Mouse (Mus musculus): Measurements from ENCODE around the gene Junb. TPM values are rescaled to one million over a fixed set of nuclear protein-coding genes. Genes with fewer than 3 reads are reported as not detected.

Junb gene
- total RNA-seq, 2 experiments from 2014 or later: 13.8 to 17.2 TPM

DNA sequence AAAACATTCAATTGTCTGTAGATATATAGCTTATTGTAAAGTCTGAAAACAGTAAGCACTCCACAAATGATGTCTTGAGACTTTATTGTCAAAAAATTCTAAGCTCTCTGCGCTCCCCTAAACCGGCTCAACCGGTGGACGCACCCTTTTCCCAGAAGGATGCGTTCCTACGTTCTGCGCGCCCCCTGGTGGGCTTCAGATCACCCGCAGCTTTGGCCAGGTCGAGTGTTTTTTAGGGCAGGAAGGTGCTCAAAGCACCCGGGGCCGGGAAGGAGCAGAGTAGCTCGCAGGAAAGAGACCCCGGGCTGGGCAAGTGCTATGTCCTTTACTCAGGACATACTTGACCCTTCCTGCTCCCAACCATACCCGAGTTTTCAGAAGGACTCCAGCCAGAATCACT lies 11.3 kb upstream of the Junb start:
- intact Hi-C loops (cut with DNase I): loop anchor here (1.0 to 5.0 kb wide), 2 partner anchors 15 to 78 kb away; no protein-coding TSS in a partner anchor

DNA sequence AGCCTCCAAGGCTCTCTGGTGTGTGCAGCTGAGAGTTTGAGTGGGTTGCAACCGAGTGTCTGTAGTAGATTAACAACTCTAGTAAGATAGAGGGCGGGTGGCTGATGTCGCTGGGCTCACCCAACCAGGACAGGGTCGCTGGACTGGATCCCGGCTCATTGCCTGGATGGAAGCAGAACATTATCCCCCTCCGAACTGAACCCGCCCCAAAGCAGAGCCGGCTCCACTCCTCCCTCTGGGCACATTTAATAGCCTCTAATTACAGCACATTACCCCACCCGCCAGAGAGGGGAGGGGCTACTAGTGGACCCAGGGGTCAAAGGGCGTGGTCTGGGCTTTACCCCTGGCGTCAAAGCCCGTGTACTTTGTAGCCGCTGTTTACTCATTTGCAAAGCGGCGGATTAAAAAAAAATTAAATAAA lies 10.8 kb upstream of the Junb start:
- peak; percentile 66 for DNase-seq (ENCODE audit: low spot score)
- intact Hi-C loops (cut with DNase I): no loop called here

More for the DNA sequence above, 11.3 kb upstream of the Junb start:
- DNase-seq (ENCODE audit: low spot score): peak; percentile 86

DNA sequence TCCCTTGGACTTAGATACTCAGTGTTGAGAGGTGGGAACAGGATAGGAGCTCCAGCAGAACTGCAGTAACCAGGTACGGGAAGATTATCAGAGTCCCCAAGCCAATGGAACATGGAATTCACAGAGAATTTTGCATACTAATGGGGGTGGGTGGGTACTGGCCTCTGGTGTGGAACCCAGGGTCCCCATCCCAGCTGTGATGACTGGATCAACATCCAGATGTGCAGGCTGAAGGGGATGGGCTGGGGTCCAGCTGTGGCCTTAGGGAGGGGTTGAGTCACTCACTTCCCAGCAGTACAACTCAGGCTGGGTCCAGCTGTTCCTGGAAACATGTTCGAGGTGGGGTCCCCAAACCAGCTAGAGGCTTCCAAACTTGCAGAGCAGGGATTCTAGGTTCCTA lies 9.4 kb upstream of the Junb start:
- intact Hi-C loops (cut with DNase I): no loop called here
- DNase-seq (ENCODE audit: low spot score): peak; percentile 46

DNA sequence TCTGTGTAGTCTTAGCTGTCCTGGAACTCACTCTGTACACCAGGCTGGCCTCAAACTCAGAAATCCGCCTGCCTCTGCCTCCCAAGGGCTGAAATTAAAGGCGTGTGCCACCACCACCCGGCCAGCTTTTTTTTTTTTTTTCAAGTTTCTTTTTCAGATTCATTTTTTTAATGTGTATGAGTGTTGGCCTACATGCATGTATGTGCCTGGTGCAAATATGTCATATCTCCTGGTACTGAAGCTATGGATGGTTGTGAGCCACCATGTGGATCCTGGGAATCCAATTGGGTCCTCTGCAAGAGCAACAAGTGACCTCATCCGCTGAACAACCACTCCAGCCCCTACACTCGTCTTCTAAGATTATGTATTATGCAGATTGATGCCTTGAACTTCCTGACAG lies 8.9 kb upstream of the Junb start:
- DNase-seq (ENCODE audit: low spot score): no peak
- intact Hi-C loops (cut with DNase I): no loop called here

DNA sequence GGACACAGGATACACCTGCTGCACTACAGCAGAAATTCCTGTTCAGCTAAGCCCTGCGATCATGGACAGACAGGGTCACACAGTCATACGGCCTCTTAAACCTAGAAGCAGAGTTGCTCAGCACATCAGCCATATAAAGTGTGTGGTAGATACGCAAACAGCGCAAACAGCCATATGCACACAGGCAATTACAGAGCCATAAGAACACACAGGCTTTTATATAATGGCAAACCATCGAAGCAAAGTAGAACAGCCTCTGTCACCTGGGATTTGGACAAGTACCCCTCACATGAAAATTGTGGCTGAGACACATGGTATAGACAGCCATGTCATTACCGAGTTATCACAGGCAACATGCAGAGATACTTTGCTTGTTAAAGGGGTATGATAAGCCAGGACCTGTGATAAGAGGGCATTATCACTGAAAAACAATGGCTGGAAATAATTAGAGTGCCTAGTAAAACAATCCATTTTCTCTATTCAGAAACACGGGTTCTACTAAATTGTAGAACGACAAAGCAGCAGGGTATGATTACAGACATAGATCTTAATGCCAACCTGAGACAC lies 7.9 kb upstream of the Junb start:
- intact Hi-C loops (cut with DNase I): no loop called here
- DNase-seq (ENCODE audit: low spot score): no peak

DNA sequence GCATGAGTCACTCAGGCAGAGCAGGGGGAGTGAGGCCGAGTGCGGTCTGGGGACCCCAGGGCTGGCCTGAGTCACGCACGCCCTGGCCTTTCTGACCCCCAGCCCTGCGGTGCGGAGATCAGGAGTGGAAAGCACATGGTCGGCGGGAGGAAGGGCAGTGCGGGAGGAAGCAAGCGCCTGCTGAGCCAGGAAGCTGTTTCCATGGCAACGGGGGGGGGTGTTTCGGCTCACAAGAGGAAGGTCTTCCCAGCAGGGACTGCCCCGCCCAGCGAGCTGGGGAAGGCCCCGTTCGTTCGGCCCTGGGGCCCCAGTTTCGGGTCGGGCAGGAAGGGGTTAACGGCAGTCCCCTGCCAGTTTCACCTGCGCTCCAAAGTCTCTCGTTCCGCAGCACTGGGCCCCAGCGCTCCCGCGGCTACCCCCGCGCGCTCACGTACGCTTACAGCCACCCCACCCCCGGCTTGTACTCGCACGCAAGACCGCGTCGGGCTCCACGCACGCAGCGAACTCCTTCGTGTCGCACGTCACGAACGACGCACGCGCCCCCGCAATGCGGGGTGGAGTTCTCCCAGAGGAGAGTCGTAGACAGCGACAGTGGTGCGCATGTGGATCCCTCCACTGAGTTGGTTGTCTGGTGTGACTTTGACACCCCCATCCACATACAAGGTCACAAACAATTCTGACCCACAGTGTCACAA lies 7.3 kb upstream of the Junb start:
- intact Hi-C loops (cut with DNase I): no loop called here

DNA sequence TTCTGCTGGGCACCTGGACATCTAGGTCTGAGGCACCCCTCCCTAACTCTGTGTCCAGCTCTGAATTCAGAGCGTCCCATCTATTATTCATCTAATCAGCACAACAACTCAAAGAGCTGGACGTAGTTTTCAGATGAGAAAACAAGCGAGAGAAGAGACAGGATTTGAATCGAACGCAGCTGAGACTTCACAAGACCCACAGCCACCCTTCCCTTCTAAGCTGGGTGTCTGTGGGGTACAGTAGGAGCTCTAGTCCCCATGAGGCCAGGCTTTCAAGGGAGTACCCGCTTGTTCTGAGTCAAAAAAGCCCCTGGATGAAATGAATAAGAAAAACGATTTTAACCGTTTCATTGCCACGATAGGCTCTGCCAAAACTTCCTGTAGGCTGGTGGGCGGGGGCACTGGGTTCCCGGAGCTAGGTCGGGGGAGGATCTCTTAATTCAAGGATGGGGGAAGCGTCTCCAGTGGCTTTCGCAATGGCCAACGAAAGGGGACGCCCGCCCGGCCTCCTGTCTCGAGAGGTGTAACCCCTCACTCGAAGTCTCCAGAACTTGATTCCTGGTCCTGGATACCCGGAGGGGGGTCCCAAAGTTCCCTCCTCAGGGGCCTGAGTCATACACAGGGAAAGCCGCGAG lies 6.6 kb upstream of the Junb start:
- DNase-seq (ENCODE audit: low spot score): no peak
- intact Hi-C loops (cut with DNase I): no loop called here

More for the DNA sequence above, 7.3 kb upstream of the Junb start:
- peak; percentile 82 for DNase-seq (ENCODE audit: low spot score)

DNA sequence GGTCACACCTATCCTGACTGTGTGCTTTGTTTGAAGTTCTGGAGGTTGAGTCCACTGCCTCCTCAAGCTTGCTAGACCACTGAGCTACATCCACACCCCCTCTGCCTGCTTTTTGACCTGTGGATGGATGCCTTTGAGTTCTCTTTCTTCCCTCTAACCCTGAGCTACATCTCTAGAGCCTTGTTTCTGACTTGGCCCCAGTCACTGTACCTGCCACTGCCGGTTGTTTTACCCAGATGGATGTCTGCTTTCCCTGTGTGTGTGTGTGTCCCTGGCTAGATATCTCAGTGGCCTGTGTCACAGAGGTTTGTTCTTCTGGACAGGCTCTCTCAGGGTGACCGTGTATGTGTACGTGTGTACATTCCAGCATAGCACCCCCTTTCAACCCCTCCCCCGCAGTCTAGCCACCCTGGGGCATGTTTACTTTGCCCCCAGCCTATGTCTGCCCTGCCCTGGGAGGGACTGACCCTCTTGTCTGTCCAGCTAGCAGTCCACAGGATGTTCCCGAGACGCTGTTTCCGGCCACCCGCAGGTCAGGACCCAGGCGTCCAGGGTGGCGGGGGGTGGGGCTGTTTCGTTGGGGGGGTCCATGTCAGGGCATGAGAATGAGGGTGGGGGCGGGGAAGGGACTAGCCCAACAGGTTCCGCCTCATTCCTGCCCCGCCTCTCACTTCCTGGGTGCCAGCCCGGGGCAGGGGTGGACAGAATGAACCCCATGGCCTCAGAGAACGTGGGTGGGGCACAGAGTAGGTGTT lies 6.0 kb upstream of the Junb start:
- DNase-seq (ENCODE audit: low spot score): no peak
- intact Hi-C loops (cut with DNase I): no loop called here

DNA sequence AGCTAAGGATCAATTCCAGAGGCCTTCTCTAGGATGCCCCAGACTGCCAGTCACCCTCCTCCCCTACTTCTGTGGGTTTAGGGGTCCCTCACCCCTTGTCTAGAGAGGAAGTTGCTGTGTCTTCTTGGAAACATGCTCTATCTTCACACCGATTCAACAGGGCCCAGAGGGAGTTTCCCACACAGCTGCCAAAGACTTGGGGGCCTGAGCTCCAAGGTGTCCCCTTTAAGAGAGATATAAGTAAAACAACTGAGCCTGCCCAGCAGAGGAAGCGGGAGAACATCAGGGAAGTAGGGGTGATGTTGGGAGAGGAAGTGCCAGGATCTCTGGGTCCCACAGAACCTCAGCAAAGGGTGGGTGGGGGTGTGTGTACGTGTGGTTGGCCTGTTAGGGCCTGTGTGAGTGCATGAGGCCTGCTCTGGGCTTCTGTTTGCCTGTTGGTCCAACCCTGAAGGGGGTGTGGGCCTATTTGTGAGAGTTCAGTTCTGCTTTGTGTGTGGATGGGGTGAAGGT lies 4.0 kb upstream of the Junb start:
- intact Hi-C loops (cut with DNase I): no loop called here
- DNase-seq (ENCODE audit: low spot score): no peak

DNA sequence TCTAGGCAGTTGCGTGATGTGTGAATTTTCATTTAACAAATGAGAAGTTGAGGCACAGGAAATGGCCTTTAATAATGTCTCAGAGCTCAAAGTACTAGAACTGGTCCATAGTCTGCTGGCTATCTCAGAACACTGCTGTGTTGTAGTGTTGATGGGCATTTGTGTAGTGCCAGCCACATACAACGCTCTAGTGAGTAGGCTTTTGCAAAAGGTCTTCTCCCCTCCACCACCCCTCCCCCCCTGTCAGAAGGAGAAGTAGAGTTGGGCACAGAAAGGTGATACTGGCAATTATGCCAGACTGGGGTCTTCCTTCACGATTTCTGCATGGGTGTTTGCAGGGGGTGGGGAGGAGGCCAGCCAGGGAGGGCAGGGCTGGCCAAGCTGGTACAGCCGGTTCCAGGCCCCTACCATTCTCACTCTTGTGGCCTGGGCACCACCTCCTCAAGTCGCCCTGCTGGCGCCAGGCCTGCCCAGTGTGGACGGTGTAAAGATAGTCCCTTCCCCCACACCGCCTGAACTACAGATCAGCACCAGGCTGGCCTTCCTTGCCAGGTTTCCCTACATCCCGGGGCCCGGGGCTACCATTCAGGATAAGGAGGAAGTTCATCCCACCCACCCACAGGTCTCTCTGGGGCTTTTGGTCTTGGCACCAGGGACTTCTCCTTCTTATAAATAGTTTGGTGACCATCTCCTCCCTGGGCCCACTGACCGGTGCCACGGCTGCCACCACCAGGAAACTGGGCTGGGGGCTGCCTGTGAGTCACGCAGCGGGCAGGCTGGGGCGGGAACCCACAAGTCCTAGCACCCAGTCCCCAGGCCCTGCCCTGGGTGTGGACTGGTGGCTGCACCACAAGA lies 3.4 kb upstream of the Junb start:
- intact Hi-C loops (cut with DNase I): no loop called here
- no peak for DNase-seq (ENCODE audit: low spot score)

DNA sequence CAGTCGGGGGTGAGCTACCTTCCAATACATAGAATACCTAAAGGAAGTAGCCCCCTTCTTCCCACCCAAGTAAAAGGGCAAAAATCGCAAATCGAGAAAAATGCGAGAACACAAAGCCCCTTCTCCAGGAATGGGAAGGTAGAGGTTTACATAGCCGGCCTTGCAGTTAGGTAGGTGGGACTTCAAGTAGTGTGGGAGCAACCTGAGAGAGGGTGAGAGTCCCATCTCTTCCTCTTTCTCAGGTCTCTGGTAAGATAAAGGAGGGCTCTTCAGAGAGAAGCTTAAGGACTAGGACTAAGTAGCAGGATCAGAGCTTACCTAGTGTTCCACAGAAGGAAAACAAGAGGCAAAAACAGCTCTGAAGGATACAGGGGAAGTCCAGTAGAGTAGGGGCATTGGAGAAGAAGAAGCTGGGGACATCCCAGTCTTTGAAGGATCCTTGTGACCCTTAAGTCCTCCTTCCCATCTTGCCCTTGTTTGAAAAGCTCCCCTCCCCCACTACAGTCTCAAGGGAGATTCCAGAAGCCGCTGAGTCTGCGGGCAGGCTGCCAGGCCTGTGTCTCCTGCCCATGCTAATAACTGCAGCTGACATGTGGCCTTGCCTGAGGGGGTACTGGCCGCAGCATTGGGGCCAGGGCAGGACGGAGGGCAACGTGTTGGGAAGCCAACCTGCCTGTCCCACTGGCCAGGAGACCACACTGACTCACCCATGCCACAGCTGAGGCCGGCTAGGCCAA lies 2.3 kb upstream of the Junb start:
- intact Hi-C loops (cut with DNase I): no loop called here
- peak; percentile 72 for DNase-seq (ENCODE audit: low spot score)

DNA sequence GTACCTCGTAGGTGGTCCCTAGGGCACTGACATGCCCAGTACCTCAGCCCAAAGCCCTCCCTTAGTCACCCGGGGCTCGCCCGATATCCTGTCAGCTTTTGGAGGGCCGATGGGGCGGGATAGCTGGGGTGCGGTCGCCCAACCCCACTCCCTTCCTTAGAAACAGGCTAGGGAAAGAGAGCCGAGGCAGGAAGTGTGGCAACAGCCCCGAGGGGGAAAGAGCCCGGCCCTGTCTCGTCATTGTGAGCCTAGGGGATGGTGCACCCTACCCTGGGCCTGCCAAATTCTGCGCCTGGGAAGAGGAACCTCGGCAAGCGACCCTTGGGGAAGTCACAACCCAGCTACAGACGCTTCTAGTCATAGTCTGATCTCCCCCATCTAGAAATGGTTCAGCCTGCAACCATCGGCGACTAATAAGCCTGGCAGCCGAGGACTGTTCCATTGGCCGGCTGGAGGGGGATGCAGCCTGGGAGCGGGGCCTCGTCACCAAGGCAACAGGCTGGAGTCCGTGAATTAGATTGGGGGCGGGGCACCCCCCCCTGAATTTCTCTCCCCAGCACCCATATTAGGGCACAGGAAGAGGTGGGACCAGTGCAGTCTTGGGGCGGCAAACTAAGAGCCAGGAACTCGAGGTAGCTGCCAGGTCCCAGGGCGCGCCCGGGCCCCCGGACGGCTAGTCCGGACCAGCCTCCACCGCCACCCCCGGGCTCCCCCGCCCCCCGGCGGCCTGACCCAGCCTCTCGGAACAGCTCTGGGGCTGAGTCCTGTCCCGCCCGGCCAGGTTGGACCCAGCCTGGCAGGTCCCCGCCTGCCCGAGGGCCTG lies 1.3 kb upstream of the Junb start:
- peak; percentile 93 for DNase-seq (ENCODE audit: low spot score)
- intact Hi-C loops (cut with DNase I): loop anchor here (5.0 kb wide), 2 partner anchors 318 to 452 kb away; partner anchors contain the start of genes 4921524J17Rik and Ier2

DNA sequence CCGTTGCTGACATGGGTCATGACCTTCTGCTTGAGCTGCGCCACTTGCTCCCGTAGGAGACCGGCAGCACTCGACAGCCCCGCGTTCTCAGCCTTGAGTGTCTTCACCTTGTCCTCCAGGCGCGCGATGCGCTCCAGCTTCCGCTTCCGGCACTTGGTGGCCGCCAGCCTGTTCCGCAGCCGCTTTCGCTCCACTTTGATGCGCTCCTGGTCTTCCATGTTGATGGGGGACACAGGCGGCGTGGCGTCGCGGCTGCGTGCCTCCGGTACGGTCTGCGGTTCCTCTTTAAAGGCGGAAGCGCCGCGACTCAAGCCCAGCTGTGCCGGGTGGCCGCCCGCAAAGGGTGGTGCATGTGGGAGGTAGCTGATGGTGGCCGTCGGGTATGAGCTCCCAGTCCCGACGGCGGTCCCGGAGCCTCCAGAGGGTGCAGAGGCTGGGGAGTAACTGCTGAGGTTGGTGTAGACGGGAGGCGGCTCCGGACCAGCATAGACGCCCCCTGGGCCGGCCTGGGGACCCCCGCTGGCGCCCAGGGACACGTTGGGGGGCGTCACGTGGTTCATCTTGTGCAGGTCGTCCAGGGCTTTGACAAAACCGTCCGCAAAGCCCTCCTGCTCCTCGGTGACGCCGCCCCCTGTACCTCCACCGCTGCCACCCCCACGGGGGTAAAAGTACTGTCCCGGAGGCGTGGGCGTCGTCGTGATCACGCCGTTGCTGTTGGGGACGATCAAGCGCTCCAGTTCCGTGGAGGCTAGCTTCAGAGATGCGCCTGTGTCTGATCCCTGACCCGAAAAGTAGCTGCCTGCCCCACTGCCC lies 877 bp downstream of the Junb start:
- DNase-seq (ENCODE audit: low spot score): peak; percentile 50
- intact Hi-C loops (cut with DNase I): loop anchor here (5.0 kb wide), 2 partner anchors 315 to 455 kb away; partner anchors contain the start of genes 4921524J17Rik and Ier2

DNA sequence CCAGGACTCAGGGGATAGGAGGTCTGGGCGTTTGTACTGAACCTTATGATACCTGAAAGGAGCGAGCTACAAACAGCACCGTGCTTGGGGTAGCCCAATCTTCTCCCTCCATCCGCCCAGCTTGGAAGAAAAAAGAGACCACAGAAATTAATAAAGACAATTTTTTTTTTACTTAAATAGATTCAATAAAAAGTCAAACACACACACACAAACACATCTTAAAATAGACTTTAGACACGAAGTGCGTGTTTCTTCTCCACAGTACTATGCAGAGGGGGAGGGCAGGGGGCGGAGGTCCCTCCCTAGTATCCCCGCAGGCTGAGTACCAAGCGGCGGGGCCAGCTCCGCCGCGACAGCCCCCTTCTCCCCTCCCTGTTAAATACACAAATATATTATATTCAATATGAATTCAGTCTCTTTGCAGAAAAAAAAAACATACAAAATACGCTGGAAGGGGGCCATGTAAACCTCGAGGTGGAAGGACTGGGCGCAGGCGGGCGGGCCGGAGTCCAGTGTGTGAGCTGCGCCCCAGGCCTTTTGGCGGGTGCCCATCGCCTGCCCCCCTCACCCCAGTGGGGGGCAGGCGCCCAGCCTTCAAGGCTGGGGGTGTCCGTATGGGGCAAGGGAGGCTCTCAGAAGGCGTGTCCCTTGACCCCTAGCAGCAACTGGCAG lies 1.6 kb downstream of the Junb start:
- intact Hi-C loops (cut with DNase I): loop anchor here (5.0 kb wide), 2 partner anchors 315 to 455 kb away; partner anchors contain the start of genes 4921524J17Rik and Ier2
- no peak for DNase-seq (ENCODE audit: low spot score)

DNA sequence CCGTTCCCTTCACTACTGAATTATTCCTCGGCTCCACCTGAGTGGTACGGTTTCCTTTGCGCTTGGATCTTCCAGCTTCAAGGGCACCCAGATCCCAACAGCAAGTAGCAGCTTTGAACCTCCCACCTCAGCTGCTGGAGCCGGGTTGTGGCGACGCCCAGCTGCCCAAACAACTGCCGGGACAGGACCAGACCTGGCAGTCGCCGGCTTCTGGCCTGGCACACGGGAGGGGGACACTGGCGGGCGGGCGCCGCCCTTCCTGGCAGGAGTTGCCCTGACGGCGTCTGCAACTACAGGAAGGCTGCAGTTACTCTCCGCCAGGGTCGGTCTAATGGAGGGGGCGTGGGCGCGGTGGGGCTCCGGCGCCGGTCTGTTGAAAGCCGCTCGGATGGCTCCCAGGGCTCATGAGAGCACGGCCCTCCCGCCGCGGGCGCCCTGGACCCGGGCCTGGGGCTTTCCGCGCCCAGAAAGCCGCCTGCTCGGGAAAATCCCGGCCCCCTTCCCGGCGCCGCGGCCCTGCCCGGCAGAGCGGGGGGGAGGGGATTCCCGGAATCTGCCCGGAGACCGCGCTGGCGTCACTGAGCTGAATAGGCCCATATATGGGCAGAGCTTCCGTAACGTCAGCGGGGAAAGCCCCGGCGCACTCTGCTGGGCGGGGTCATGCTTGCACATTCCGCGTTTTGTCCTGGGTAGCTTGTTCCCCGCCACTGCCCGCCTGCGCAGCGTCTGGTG lies 2.3 kb downstream of the Junb start:
- DNase-seq (ENCODE audit: low spot score): peak; percentile 94
- intact Hi-C loops (cut with DNase I): loop anchor here (5.0 kb wide), 2 partner anchors 314 to 456 kb away; partner anchors contain the start of genes 4921524J17Rik and Ier2
